Mouse (Mus musculus): ENCODE measurements around the gene Gm11985. TPM values are rescaled to one million over a fixed set of nuclear protein-coding genes. Genes with fewer than 3 reads are reported as not detected.
A peak's percentile ranks its signal among the peaks of the same experiment; 100 is the strongest.

Gm11985 gene
- polyA plus RNA-seq, 1 experiment from 2014 or later = not detected

- no peak for DNase-seq (ENCODE audit: low spot score)
- Histone ChIP-seq H3K4me3 (no peak overlapping the region), H3K36me3 (peaks cover 11% of the 10 kb centered on the region), H3K4me1 (no peaks in the 10 kb centered on the region), H3K9me3 (replicated peaks) (no peaks in the 10 kb centered on the region), H3K27me3 (ENCODE audit: low read depth, poor library complexity, severe bottlenecking) (no peaks in the 10 kb centered on the region), H3K27ac (replicated peaks) (no peak overlapping the region)
- 88% methylated on average over 1 of the region's 1 CpGs for WGBS
Measured at GRCm38 (mm10) chr11:7169645-7170044, 18.7 kb downstream of the Gm11985 start.

GRCm38 (mm10) chr11:7164416-7164815, 24.0 kb downstream of the Gm11985 start:
- 77% methylated on average over 4 of the region's 4 CpGs for WGBS
- H3K36me3 ChIP-seq = peaks cover 3% of the 10 kb centered on the region; the same call in 1 of the 2 replicates
- peaks cover 24% of the 10 kb centered on the region for H3K4me1 ChIP-seq
- H3K27me3 ChIP-seq (ENCODE audit: low read depth, poor library complexity, severe bottlenecking) = no peaks in the 10 kb centered on the region
- H3K4me3 ChIP-seq = no peak overlapping the region
- H3K27ac ChIP-seq (replicated peaks) = no peak overlapping the region
- H3K9me3 ChIP-seq (replicated peaks) = no peaks in the 10 kb centered on the region
- DNase-seq (ENCODE audit: low spot score) = no peak

GRCm38 (mm10) chr11:7161502-7162174, 26.7 kb downstream of the Gm11985 start:
- DNase-seq (ENCODE audit: low spot score) = peak; percentile 30
- Histone ChIP-seq H3K9me3 (replicated peaks) (no peaks in the 10 kb centered on the region), H3K27me3 (ENCODE audit: low read depth, poor library complexity, severe bottlenecking) (no peaks in the 10 kb centered on the region), H3K4me3 (no peak overlapping the region), H3K27ac (replicated peaks) (peak overlapping the region; percentile 85), H3K4me1 (peaks cover 24% of the 10 kb centered on the region), H3K36me3 (peaks cover 3% of the 10 kb centered on the region; the same call in 1 of the 2 replicates)
- WGBS = 77% methylated on average over 8 of the region's 8 CpGs

- H3K36me3 ChIP-seq = peaks cover 3% of the 10 kb centered on the region; the same call in 1 of the 2 replicates
- H3K27ac ChIP-seq (replicated peaks) = peak overlapping the region; percentile 85
- DNase-seq (ENCODE audit: low spot score) = peak; percentile 41
- WGBS = 34% methylated on average over 4 of the region's 4 CpGs
- peaks cover 24% of the 10 kb centered on the region for H3K4me1 ChIP-seq
- no peaks in the 10 kb centered on the region for H3K9me3 ChIP-seq (replicated peaks)
- no peaks in the 10 kb centered on the region for H3K27me3 ChIP-seq (ENCODE audit: low read depth, poor library complexity, severe bottlenecking)
- no peak overlapping the region for H3K4me3 ChIP-seq
Measured at GRCm38 (mm10) chr11:7160637-7161101, 27.7 kb downstream of the Gm11985 start.

GRCm38 (mm10) chr11:7160146-7160545, 28.2 kb downstream of the Gm11985 start:
- no peak for DNase-seq (ENCODE audit: low spot score)
- Histone ChIP-seq H3K9me3 (replicated peaks) (no peaks in the 10 kb centered on the region), H3K4me1 (peaks cover 24% of the 10 kb centered on the region), H3K4me3 (no peak overlapping the region), H3K27ac (replicated peaks) (peak overlapping the region; percentile 85), H3K27me3 (ENCODE audit: low read depth, poor library complexity, severe bottlenecking) (no peaks in the 10 kb centered on the region), H3K36me3 (peaks cover 3% of the 10 kb centered on the region; the same call in 1 of the 2 replicates)
- 77% methylated on average over 6 of the region's 6 CpGs for WGBS

GRCm38 (mm10) chr11:7158196-7158595, 30.2 kb downstream of the Gm11985 start:
- H3K36me3 ChIP-seq = peaks cover 3% of the 10 kb centered on the region; the same call in 1 of the 2 replicates
- H3K4me1 ChIP-seq = peaks cover 18% of the 10 kb centered on the region
- H3K9me3 ChIP-seq (replicated peaks) = no peaks in the 10 kb centered on the region
- H3K27me3 ChIP-seq (ENCODE audit: low read depth, poor library complexity, severe bottlenecking) = no peaks in the 10 kb centered on the region
- WGBS = 82% methylated on average over 6 of the region's 6 CpGs
- no peak for DNase-seq (ENCODE audit: low spot score)
- H3K4me3 ChIP-seq = no peak overlapping the region
- H3K27ac ChIP-seq (replicated peaks) = no peak overlapping the region

- no peak for DNase-seq (ENCODE audit: low spot score)
- H3K4me3 ChIP-seq = no peak overlapping the region
- H3K27ac ChIP-seq (replicated peaks) = no peak overlapping the region
- peaks cover 3% of the 10 kb centered on the region; the same call in 1 of the 2 replicates for H3K36me3 ChIP-seq
- peaks cover 17% of the 10 kb centered on the region for H3K4me1 ChIP-seq
- no peaks in the 10 kb centered on the region for H3K27me3 ChIP-seq (ENCODE audit: low read depth, poor library complexity, severe bottlenecking)
- WGBS = 83% methylated on average over 4 of the region's 4 CpGs
- no peaks in the 10 kb centered on the region for H3K9me3 ChIP-seq (replicated peaks)
Measured at GRCm38 (mm10) chr11:7156427-7156826, 31.9 kb downstream of the Gm11985 start.

GRCm38 (mm10) chr11:7153081-7153480, 35.3 kb downstream of the Gm11985 start:
- DNase-seq (ENCODE audit: low spot score) = no peak
- H3K36me3 ChIP-seq = 0 out of 2 replicates have a peak, but pooled peaks cover 4% of the 10 kb centered on the region
- no peaks in the 10 kb centered on the region for H3K9me3 ChIP-seq (replicated peaks)
- 89% methylated on average over 8 of the region's 8 CpGs for WGBS
- no peaks in the 10 kb centered on the region; the same call in 1 of the 2 replicates for H3K4me1 ChIP-seq
- H3K27ac ChIP-seq (replicated peaks) = no peak overlapping the region
- no peaks in the 10 kb centered on the region for H3K27me3 ChIP-seq (ENCODE audit: low read depth, poor library complexity, severe bottlenecking)
- no peak overlapping the region for H3K4me3 ChIP-seq

GRCm38 (mm10) chr11:7152371-7152770, 36.0 kb downstream of the Gm11985 start:
- H3K27ac ChIP-seq (replicated peaks) = no peak overlapping the region
- no peak for DNase-seq (ENCODE audit: low spot score)
- no peaks in the 10 kb centered on the region for H3K9me3 ChIP-seq (replicated peaks)
- no peaks in the 10 kb centered on the region; the same call in 1 of the 2 replicates for H3K4me1 ChIP-seq
- WGBS = 92% methylated on average over 12 of the region's 12 CpGs
- H3K4me3 ChIP-seq = no peak overlapping the region
- H3K27me3 ChIP-seq (ENCODE audit: low read depth, poor library complexity, severe bottlenecking) = no peaks in the 10 kb centered on the region
- 0 out of 2 replicates have a peak, but pooled peaks cover 4% of the 10 kb centered on the region for H3K36me3 ChIP-seq

- Histone ChIP-seq H3K4me1 (no peaks in the 10 kb centered on the region; the same call in 1 of the 2 replicates), H3K4me3 (no peak overlapping the region), H3K9me3 (replicated peaks) (no peaks in the 10 kb centered on the region), H3K27ac (replicated peaks) (no peak overlapping the region), H3K36me3 (0 out of 2 replicates have a peak, but pooled peaks cover 4% of the 10 kb centered on the region), H3K27me3 (ENCODE audit: low read depth, poor library complexity, severe bottlenecking) (no peaks in the 10 kb centered on the region)
- WGBS = 95% methylated on average over 8 of the region's 8 CpGs
- no peak for DNase-seq (ENCODE audit: low spot score)
Measured at GRCm38 (mm10) chr11:7150511-7150910, 37.9 kb downstream of the Gm11985 start.

GRCm38 (mm10) chr11:7149471-7149870, 38.9 kb downstream of the Gm11985 start:
- Histone ChIP-seq H3K4me3 (no peak overlapping the region), H3K36me3 (0 out of 2 replicates have a peak, but pooled peaks cover 4% of the 10 kb centered on the region), H3K9me3 (replicated peaks) (no peaks in the 10 kb centered on the region), H3K27me3 (ENCODE audit: low read depth, poor library complexity, severe bottlenecking) (no peaks in the 10 kb centered on the region), H3K27ac (replicated peaks) (no peak overlapping the region; the same call in 1 of the 2 replicates), H3K4me1 (no peaks in the 10 kb centered on the region; the same call in 1 of the 2 replicates)
- WGBS = 71% methylated on average over 7 of the region's 7 CpGs
- DNase-seq (ENCODE audit: low spot score) = no peak

- WGBS = 86% methylated on average over 7 of the region's 7 CpGs
- no peaks in the 10 kb centered on the region for H3K27me3 ChIP-seq (ENCODE audit: low read depth, poor library complexity, severe bottlenecking)
- 0 out of 2 replicates have a peak, but pooled peaks cover 4% of the 10 kb centered on the region for H3K36me3 ChIP-seq
- H3K9me3 ChIP-seq (replicated peaks) = no peaks in the 10 kb centered on the region
- peak overlapping the region; percentile 35; the same call in 1 of the 2 replicates for H3K27ac ChIP-seq (replicated peaks)
- no peak for DNase-seq (ENCODE audit: low spot score)
- no peaks in the 10 kb centered on the region; the same call in 1 of the 2 replicates for H3K4me1 ChIP-seq
- H3K4me3 ChIP-seq = no peak overlapping the region
Measured at GRCm38 (mm10) chr11:7147945-7148344, 40.4 kb downstream of the Gm11985 start.

- Histone ChIP-seq H3K27me3 (ENCODE audit: low read depth, poor library complexity, severe bottlenecking) (no peaks in the 10 kb centered on the region), H3K27ac (replicated peaks) (peak overlapping the region; percentile 35; the same call in 1 of the 2 replicates), H3K36me3 (0 out of 2 replicates have a peak, but pooled peaks cover 4% of the 10 kb centered on the region), H3K9me3 (replicated peaks) (no peaks in the 10 kb centered on the region), H3K4me1 (no peaks in the 10 kb centered on the region; the same call in 1 of the 2 replicates), H3K4me3 (no peak overlapping the region)
- 86% methylated on average over 8 of the region's 8 CpGs for WGBS
- no peak for DNase-seq (ENCODE audit: low spot score)
Measured at GRCm38 (mm10) chr11:7147536-7147935, 40.8 kb downstream of the Gm11985 start.

All from midbrain, embryonic 10.5 days (tissue).